Mouse (Mus musculus) hindbrain, embryonic 14.5 days (tissue): ENCODE measurements around the gene Mrpl10. TPM values are rescaled to one million over a fixed set of nuclear protein-coding genes. Genes with fewer than 3 reads are reported as not detected.

Experiments
- ATAC-seq: fragments of 200-750 bp; cut with Nextera tagmentation; 2 replicates; pipeline ENCODE4 v1.8.0; 2017; ENCODE audit warnings: moderate number of reproducible peaks, mild to moderate bottlenecking, moderate TSS enrichment, moderate library complexity; ENCODE audit not compliant: low FRiP score
- DNase-seq: peaks from one replicate; pipeline ENCODE4 v3.0.0-alpha.2; 2015; ENCODE audit warnings: low spot score
- H3K27ac ChIP-seq: fragments of 300-500 bp; sonication (generic); 2 replicates; pipeline ENCODE4 v1.5.1; 2014; ENCODE audit warnings: mild to moderate bottlenecking, moderate library complexity
- H3K27me3 ChIP-seq: fragments of 300-500 bp; sonication (generic); 2 replicates; pipeline ENCODE4 v1.6.1; 2014; ENCODE audit warnings: mild to moderate bottlenecking, low read length, mixed read lengths; ENCODE audit not compliant: control insufficient read depth, insufficient read depth
- H3K36me3 ChIP-seq: fragments of 300-500 bp; sonication (generic); replicated peaks from 2 replicates; pipeline ENCODE4 v1.6.1; 2014; ENCODE audit not compliant: control insufficient read depth, insufficient read depth
- H3K4me1 ChIP-seq: fragments of 300-500 bp; sonication (generic); replicated peaks from 2 replicates; pipeline ENCODE4 v1.6.1; 2014; ENCODE audit warnings: antibody characterized with exemption, low read length, mixed read lengths; ENCODE audit not compliant: control insufficient read depth, insufficient read depth
- H3K4me2 ChIP-seq: fragments of 300-500 bp; sonication (generic); replicated peaks from 2 replicates; pipeline ENCODE4 v1.6.1; 2014; ENCODE audit warnings: mild to moderate bottlenecking, moderate library complexity
- H3K4me3 ChIP-seq: fragments of 300-500 bp; sonication (generic); replicated peaks from 2 replicates; pipeline ENCODE4 v1.5.1; 2014; ENCODE audit warnings: mild to moderate bottlenecking, low read length
- H3K9ac ChIP-seq: fragments of 300-500 bp; sonication (generic); 2 replicates; pipeline ENCODE4 v1.6.1; 2014
- H3K9me3 ChIP-seq: fragments of 300-500 bp; sonication (generic); 2 replicates; pipeline ENCODE4 v1.6.1; 2016; ENCODE audit warnings: low read length; ENCODE audit not compliant: control insufficient read depth
- WGBS: fragments of 180-500 bp; shearing (Covaris S2); extraction: QIAGEN DNeasy Blood & Tissue Kit; methylation state at CpG from one replicate; pipeline ENCODE4 v1.1.7; 2014; 5-methylcytosine and 5-hydroxymethylcytosine counted together
- polyA plus RNA-seq: library from polyadenylated mRNA; unstranded; fragments of >200 nt; fragmentation: Nextera tagmentation; extraction: Ambion mirVana; gene quantifications from 2 replicates; pipeline ENCODE4 v1.2.1, GENCODE M21; 2014

The Mrpl10 gene
- polyA plus RNA-seq, 1 experiment from 2014 or later, result 60.5 TPM

GRCm38 (mm10) chr11:97044902-97045301 lies 3.5 kb downstream of the Mrpl10 start:
- Histone ChIP-seq H3K4me2 (no peak overlapping the region), H3K4me1 (peaks cover 7% of the 10 kb centered on the region), H3K9me3 (no peaks in the 10 kb centered on the region), H3K27ac (no peak overlapping the region), H3K27me3 (no peaks in the 10 kb centered on the region), H3K36me3 (peaks cover 15% of the 10 kb centered on the region), H3K9ac (no peak overlapping the region), H3K4me3 (no peak overlapping the region)
- ATAC-seq (no peak), DNase-seq (no peak)
- 95% methylated on average over 8 of the region's 8 CpGs for WGBS

GRCm38 (mm10) chr11:97045861-97046260 lies 4.5 kb downstream of the Mrpl10 start:
- H3K4me3 ChIP-seq, result no peak overlapping the region
- no peak overlapping the region for H3K4me2 ChIP-seq
- H3K27me3 ChIP-seq, result no peaks in the 10 kb centered on the region
- ATAC-seq (no peak), DNase-seq (no peak)
- H3K27ac ChIP-seq, result no peak overlapping the region
- H3K9me3 ChIP-seq, result no peaks in the 10 kb centered on the region
- WGBS, result 78% methylated on average over 7 of the region's 7 CpGs
- H3K36me3 ChIP-seq, result peaks cover 15% of the 10 kb centered on the region
- H3K4me1 ChIP-seq, result peaks cover 14% of the 10 kb centered on the region
- H3K9ac ChIP-seq, result no peak overlapping the region

- Histone ChIP-seq H3K9ac (no peak overlapping the region), H3K4me1 (peaks cover 21% of the 10 kb centered on the region), H3K4me2 (no peak overlapping the region), H3K4me3 (no peak overlapping the region), H3K9me3 (no peaks in the 10 kb centered on the region), H3K27me3 (no peaks in the 10 kb centered on the region), H3K36me3 (peaks cover 22% of the 10 kb centered on the region), H3K27ac (no peak overlapping the region)
- ATAC-seq (no peak), DNase-seq (no peak)
- 85% methylated on average over 8 of the region's 8 CpGs for WGBS
Observed at GRCm38 (mm10) chr11:97048090-97048650, 6.8 kb downstream of the Mrpl10 start.

- Histone ChIP-seq H3K4me3 (no peak overlapping the region), H3K4me2 (no peak overlapping the region), H3K36me3 (peaks cover 29% of the 10 kb centered on the region), H3K27me3 (no peaks in the 10 kb centered on the region), H3K27ac (no peak overlapping the region), H3K9ac (peak overlapping the region; percentile 85; the same call in 1 of the 2 replicates), H3K4me1 (peaks cover 21% of the 10 kb centered on the region), H3K9me3 (no peaks in the 10 kb centered on the region)
- DNase-seq (no peak), ATAC-seq (no peak)
- 80% methylated on average over 6 of the region's 6 CpGs for WGBS
Observed at GRCm38 (mm10) chr11:97049492-97050085, 8.2 kb downstream of the Mrpl10 start.

GRCm38 (mm10) chr11:97050216-97050943 lies 9.0 kb downstream of the Mrpl10 start, which contains the start of gene Osbpl7:
TSS of gene Osbpl7 (plus strand) at chr11:97050628.
- peaks cover 37% of the 10 kb centered on the region for H3K36me3 ChIP-seq
- 6% methylated on average over 18 of the region's 18 CpGs for WGBS
- H3K9ac ChIP-seq, result peak within 1 kb of the TSS; percentile 85
- H3K27me3 ChIP-seq, result no peaks in the 10 kb centered on the region
- no peaks in the 10 kb centered on the region for H3K9me3 ChIP-seq
- ATAC-seq (peak; percentile 85), DNase-seq (peak; percentile 74)
- H3K27ac ChIP-seq, result peak within 1 kb of the TSS; percentile 63; the same call in 1 of the 2 replicates
- peak within 1 kb of the TSS; percentile 88 for H3K4me2 ChIP-seq
- peak within 1 kb of the TSS; percentile 70 for H3K4me3 ChIP-seq
- peaks cover 21% of the 10 kb centered on the region for H3K4me1 ChIP-seq

GRCm38 (mm10) chr11:97050944-97051586 lies 9.7 kb downstream of the Mrpl10 start:
- peaks cover 44% of the 10 kb centered on the region for H3K36me3 ChIP-seq

GRCm38 (mm10) chr11:97052219-97052646 lies 10.9 kb downstream of the Mrpl10 start:
- ATAC-seq (no peak), DNase-seq (no peak)
- 0 out of 2 replicates have a peak overlapping the region, but pooled peaks have one; percentile 88 for H3K4me2 ChIP-seq
- WGBS, result 37% methylated on average over 11 of the region's 11 CpGs
- H3K9ac ChIP-seq, result no peak overlapping the region
- H3K27ac ChIP-seq, result no peak overlapping the region
- H3K36me3 ChIP-seq, result peaks cover 51% of the 10 kb centered on the region
- H3K9me3 ChIP-seq, result no peaks in the 10 kb centered on the region
- no peak overlapping the region for H3K4me3 ChIP-seq
- no peaks in the 10 kb centered on the region for H3K27me3 ChIP-seq
- peaks cover 21% of the 10 kb centered on the region for H3K4me1 ChIP-seq

More at GRCm38 (mm10) chr11:97050944-97051586, 9.7 kb downstream of the Mrpl10 start:
- Histone ChIP-seq H3K27me3 (no peaks in the 10 kb centered on the region), H3K9ac (peak overlapping the region; percentile 85), H3K27ac (peak overlapping the region; percentile 63; the same call in 1 of the 2 replicates), H3K9me3 (no peaks in the 10 kb centered on the region), H3K4me3 (peak overlapping the region; percentile 70), H3K4me1 (peaks cover 21% of the 10 kb centered on the region), H3K4me2 (peak overlapping the region; percentile 88)
- no peak for ATAC-seq
- DNase-seq, result no peak
- WGBS, result 20% methylated on average over 13 of the region's 13 CpGs

- H3K9ac ChIP-seq, result no peak overlapping the region
Observed at GRCm38 (mm10) chr11:97063274-97063920, 22.0 kb downstream of the Mrpl10 start.

More at GRCm38 (mm10) chr11:97063274-97063920, 22.0 kb downstream of the Mrpl10 start:
- WGBS, result 34% methylated on average over 9 of the region's 9 CpGs
- DNase-seq, result no peak
- Histone ChIP-seq H3K27ac (peak overlapping the region; percentile 26; the same call in 1 of the 2 replicates), H3K9me3 (no peaks in the 10 kb centered on the region), H3K4me3 (no peak overlapping the region), H3K4me1 (no peaks in the 10 kb centered on the region), H3K36me3 (peaks cover 49% of the 10 kb centered on the region), H3K27me3 (no peaks in the 10 kb centered on the region), H3K4me2 (no peak overlapping the region)
- no peak for ATAC-seq
